Mouse (Mus musculus) neural tube, embryonic 14.5 days (tissue): ENCODE data around the gene Mark1. TPM values are rescaled to one million over a fixed set of nuclear protein-coding genes. Genes with fewer than 3 reads are reported as not detected.

Experiments used
- ATAC-seq: fragments of 200-750 bp; cut with Nextera tagmentation; 2 replicates; pipeline ENCODE4 v1.8.0; 2017; ENCODE audit warnings: low read depth, mild to moderate bottlenecking, moderate TSS enrichment, moderate library complexity
- H3K27ac ChIP-seq: fragments of 300-500 bp; sonication (generic); 2 replicates; pipeline ENCODE4 v1.5.1; 2014; ENCODE audit warnings: low read depth, mild to moderate bottlenecking, control low read depth, low read length, moderate library complexity, mixed read lengths
- H3K27me3 ChIP-seq: fragments of 300-500 bp; sonication (generic); 2 replicates; pipeline ENCODE4 v1.6.1; 2014; ENCODE audit warnings: low read length; ENCODE audit not compliant: control insufficient read depth, insufficient read depth
- H3K36me3 ChIP-seq: fragments of 300-500 bp; sonication (generic); 2 replicates; pipeline ENCODE4 v1.6.1; 2014; ENCODE audit warnings: low read length, mixed read lengths; ENCODE audit not compliant: control insufficient read depth, insufficient read depth
- H3K4me1 ChIP-seq: fragments of 300-500 bp; sonication (generic); 2 replicates; pipeline ENCODE4 v1.6.1; 2014; ENCODE audit warnings: low read length; ENCODE audit not compliant: control insufficient read depth, insufficient read depth
- H3K4me2 ChIP-seq: fragments of 300-500 bp; sonication (generic); 2 replicates; pipeline ENCODE4 v1.6.1; 2014; ENCODE audit warnings: mild to moderate bottlenecking, low read depth, low read length, control low read depth
- H3K4me3 ChIP-seq: fragments of 300-500 bp; sonication (generic); 2 replicates; pipeline ENCODE4 v1.5.1; 2014; ENCODE audit warnings: low read depth, low read length, control low read depth, mixed read lengths
- H3K9ac ChIP-seq: fragments of 300-500 bp; sonication (generic); replicated peaks from 2 replicates; pipeline ENCODE4 v1.6.1; 2014; ENCODE audit warnings: low read depth, mild to moderate bottlenecking, control low read depth, low read length, mixed read lengths
- H3K9me3 ChIP-seq: fragments of 300-500 bp; sonication (generic); 2 replicates; pipeline ENCODE4 v1.6.1; 2016; ENCODE audit warnings: low read length; ENCODE audit not compliant: control insufficient read depth
- WGBS: fragments of 180-500 bp; shearing (Covaris S2); extraction: QIAGEN DNeasy Blood & Tissue Kit; methylation state at CpG from one replicate; pipeline ENCODE4 v1.1.7; 2014; 5-methylcytosine and 5-hydroxymethylcytosine counted together
- polyA plus RNA-seq: library from polyadenylated mRNA; unstranded; fragments of >200 nt; fragmentation: Nextera tagmentation; extraction: Ambion mirVana; gene quantifications from 2 replicates; pipeline ENCODE4 v1.2.1, GENCODE M21; 2014

Mark1 gene
- polyA plus RNA-seq, 1 experiment from 2014 or later = 15.2 TPM

- Histone ChIP-seq H3K36me3 (no peaks in the 10 kb centered on the region), H3K27me3 (no peaks in the 10 kb centered on the region), H3K27ac (no peak overlapping the region), H3K9ac (no peak overlapping the region), H3K4me3 (no peak overlapping the region), H3K4me1 (no peaks in the 10 kb centered on the region), H3K9me3 (no peaks in the 10 kb centered on the region), H3K4me2 (no peak overlapping the region)
- ATAC-seq = no peak
- WGBS = 89% methylated on average over 6 of the region's 6 CpGs
These were observed 109.9 kb downstream of the Mark1 start for GRCm38 (mm10) chr1:184889454-184889853.

GRCm38 (mm10) chr1:184886160-184886559 lies 113.2 kb downstream of the Mark1 start:
- no peak for ATAC-seq
- H3K36me3 ChIP-seq = no peaks in the 10 kb centered on the region
- H3K9me3 ChIP-seq = no peaks in the 10 kb centered on the region
- H3K9ac ChIP-seq = no peak overlapping the region
- H3K4me2 ChIP-seq = no peak overlapping the region
- H3K4me1 ChIP-seq = 0 out of 2 replicates have a peak, but pooled peaks cover 4% of the 10 kb centered on the region
- no peak overlapping the region for H3K4me3 ChIP-seq
- H3K27me3 ChIP-seq = peaks cover 14% of the 10 kb centered on the region
- WGBS = 73% methylated on average over 1 of the region's 1 CpGs
- H3K27ac ChIP-seq = no peak overlapping the region

DNA sequence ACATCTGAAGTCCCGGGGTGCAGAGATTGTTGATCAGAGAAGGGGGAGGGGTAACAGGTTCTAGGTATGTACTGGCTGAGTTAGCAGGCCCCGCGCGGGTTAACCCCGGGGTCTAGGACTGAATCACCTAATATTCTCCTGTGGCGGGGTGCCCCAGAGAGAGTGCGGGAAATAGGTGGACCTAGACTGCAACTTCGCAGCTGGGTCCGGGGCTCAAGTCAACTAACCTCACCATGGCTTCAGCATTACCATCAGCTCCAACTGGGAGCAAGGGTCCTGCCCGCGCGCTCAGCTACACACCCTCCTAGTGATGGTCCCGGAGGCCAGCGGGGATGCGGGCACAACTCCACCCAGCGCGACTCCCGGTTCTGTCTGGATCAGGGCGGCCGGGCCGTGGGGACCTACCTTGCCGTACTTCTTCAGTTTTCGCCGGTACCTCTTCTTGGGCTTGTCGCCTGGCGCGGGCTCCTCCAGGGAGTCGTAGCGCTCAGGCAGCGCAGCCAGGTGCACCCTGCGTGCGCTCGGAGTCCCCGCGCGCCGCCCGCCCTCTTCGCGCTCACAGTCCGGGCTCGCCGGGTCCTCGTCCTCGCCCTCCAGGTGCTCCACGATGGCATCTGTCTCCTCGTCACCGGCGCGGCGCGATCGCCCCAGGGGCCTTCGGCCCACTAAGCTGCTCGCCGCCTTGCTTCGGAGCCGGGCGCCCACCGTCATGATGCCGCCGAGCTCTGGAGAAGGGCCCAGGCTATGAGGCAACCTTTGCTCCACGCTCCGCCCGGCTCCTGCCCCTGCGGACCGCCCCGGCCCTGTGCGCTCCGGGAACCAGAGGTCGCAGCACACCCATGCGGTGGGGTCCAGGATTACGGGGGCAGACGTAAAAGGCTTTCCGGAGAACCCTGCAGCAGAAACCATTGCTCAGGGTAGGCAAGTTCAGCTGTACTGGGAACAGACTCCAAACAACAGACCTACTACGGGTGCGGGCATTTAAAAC lies 116.8 kb downstream of the Mark1 start, which contains the start of gene C130074G19Rik:
Gene C130074G19Rik (minus strand): TSS at position 938 of the 988 bp plus-strand sequence.
- no peak within 1 kb of the TSS for H3K27ac ChIP-seq
- 2% methylated on average over 77 of the region's 77 CpGs for WGBS
- ATAC-seq = peak; percentile 38; the same call in 1 of the 2 replicates

GRCm38 (mm10) chr1:184881861-184882260 lies 117.5 kb downstream of the Mark1 start:
- Histone ChIP-seq H3K36me3 (no peaks in the 10 kb centered on the region), H3K4me2 (no peak overlapping the region), H3K4me1 (0 out of 2 replicates have a peak, but pooled peaks cover 4% of the 10 kb centered on the region), H3K27ac (no peak overlapping the region), H3K27me3 (peaks cover 14% of the 10 kb centered on the region), H3K9me3 (no peaks in the 10 kb centered on the region), H3K4me3 (peak overlapping the region; percentile 39; the same call in 1 of the 2 replicates), H3K9ac (no peak overlapping the region)
- 68% methylated on average over 7 of the region's 7 CpGs for WGBS
- ATAC-seq = no peak

More for the DNA sequence above, 116.8 kb downstream of the Mark1 start, which contains the start of gene C130074G19Rik:
- Histone ChIP-seq H3K4me3 (peak within 1 kb of the TSS; percentile 39), H3K9me3 (no peaks in the 10 kb centered on the region), H3K4me2 (peak within 1 kb of the TSS; percentile 68), H3K27me3 (peaks cover 14% of the 10 kb centered on the region), H3K9ac (peak within 1 kb of the TSS; percentile 48), H3K36me3 (no peaks in the 10 kb centered on the region), H3K4me1 (0 out of 2 replicates have a peak, but pooled peaks cover 4% of the 10 kb centered on the region)

DNA sequence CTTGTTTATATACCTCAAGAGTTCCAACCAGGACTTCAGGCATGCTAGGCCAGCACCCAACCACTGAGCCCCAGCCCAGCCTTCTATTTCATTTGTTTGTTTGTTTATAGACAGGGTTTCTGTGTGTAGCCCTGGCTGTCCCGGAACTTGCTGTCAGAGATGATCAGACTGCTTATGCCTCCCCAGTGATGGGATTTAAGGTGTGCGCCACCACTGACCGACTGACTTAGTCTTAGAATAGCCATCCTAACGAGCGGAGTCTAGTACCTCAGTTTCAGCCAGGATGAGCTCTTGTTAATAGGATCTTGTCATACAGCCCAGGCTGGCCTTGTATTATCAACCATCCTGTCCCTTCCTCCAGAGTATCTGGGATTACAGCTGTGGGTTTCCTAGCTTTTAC lies 118.2 kb downstream of the Mark1 start:
- Histone ChIP-seq H3K9me3 (no peaks in the 10 kb centered on the region), H3K4me2 (no peak overlapping the region), H3K27ac (no peak overlapping the region), H3K9ac (no peak overlapping the region), H3K36me3 (no peaks in the 10 kb centered on the region), H3K27me3 (peaks cover 14% of the 10 kb centered on the region), H3K4me3 (no peak overlapping the region), H3K4me1 (0 out of 2 replicates have a peak, but pooled peaks cover 4% of the 10 kb centered on the region)
- no peak for ATAC-seq
- 88% methylated on average over 5 of the region's 5 CpGs for WGBS

DNA sequence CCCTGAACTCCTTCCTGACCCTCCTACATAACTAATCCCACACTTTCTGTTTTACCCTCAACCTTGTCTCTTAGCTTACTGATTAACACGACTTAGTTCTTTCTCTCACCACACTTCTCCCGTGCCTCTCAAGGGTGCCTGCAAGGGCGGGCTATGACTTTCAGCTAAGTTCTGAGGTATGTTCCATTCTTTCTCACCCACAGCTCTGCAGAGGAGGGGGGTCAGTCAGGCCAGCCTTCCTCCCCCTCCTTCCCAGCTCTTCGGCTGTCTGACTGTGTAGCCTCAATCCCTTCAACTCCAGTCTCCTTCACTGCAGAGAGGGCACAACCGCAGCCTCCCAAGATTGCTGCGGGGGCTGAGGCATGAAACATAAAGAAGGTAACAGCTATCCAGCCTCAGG lies 120.5 kb downstream of the Mark1 start:
- no peak overlapping the region for H3K4me2 ChIP-seq
- H3K27ac ChIP-seq = no peak overlapping the region
- H3K9ac ChIP-seq = no peak overlapping the region
- no peak overlapping the region for H3K4me3 ChIP-seq
- no peaks in the 10 kb centered on the region for H3K9me3 ChIP-seq
- H3K36me3 ChIP-seq = no peaks in the 10 kb centered on the region
- peaks cover 13% of the 10 kb centered on the region for H3K27me3 ChIP-seq
- 0 out of 2 replicates have a peak, but pooled peaks cover 4% of the 10 kb centered on the region for H3K4me1 ChIP-seq
- no peak for ATAC-seq
- 63% methylated on average over 6 of the region's 6 CpGs for WGBS

DNA sequence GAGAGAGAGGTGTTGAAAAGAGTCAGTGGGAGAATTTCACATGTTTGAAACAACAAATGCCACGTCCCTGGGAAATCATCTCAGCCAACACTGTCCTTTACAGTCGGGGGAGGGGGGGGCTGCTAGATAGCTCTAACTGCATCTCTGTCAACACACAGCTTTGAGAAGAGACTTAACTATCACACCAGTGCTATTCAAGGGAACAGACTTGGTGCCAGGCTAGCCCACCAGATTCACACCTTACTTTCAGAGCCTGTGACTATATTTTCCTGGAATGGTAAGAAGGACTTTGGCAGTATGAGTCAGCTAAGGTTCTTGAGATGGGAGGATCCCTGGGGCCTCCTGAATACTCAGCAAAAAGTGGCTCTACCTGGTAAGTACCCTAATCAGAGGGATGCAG lies 122.1 kb downstream of the Mark1 start:
- Histone ChIP-seq H3K9me3 (no peaks in the 10 kb centered on the region), H3K4me2 (no peak overlapping the region), H3K27me3 (no peaks in the 10 kb centered on the region; the same call in 1 of the 2 replicates), H3K27ac (no peak overlapping the region), H3K9ac (no peak overlapping the region), H3K4me3 (no peak overlapping the region), H3K36me3 (no peaks in the 10 kb centered on the region), H3K4me1 (no peaks in the 10 kb centered on the region)
- no peak for ATAC-seq
- WGBS = 67% methylated on average over 2 of the region's 2 CpGs

GRCm38 (mm10) chr1:184873910-184874309 lies 125.5 kb downstream of the Mark1 start:
- WGBS = 77% methylated on average over 11 of the region's 11 CpGs
- Histone ChIP-seq H3K27ac (no peak overlapping the region), H3K4me3 (no peak overlapping the region), H3K27me3 (no peaks in the 10 kb centered on the region), H3K36me3 (no peaks in the 10 kb centered on the region), H3K9ac (no peak overlapping the region), H3K9me3 (no peaks in the 10 kb centered on the region), H3K4me2 (no peak overlapping the region), H3K4me1 (no peaks in the 10 kb centered on the region)
- no peak for ATAC-seq
